Mouse (Mus musculus) layer of hippocampus, adult 2 months (tissue): ENCODE measurements around the gene Bgn. TPM values are rescaled to one million over a fixed set of nuclear protein-coding genes. Genes with fewer than 3 reads are reported as not detected.

ENCODE experiments used
- DNase-seq, 2 experiments: peaks; one replicate each; pipeline ENCODE4 v3.0.0; 2022; ENCODE audit warnings: low spot score in 2 of 2
- H3K27ac ChIP-seq: fragments of 200-600 bp; 2 replicates; pipeline ENCODE4 v1.8.1; 2022
- H3K4me3 ChIP-seq: fragments of 200-600 bp; 2 replicates; pipeline ENCODE4 v1.8.1; 2022; ENCODE audit warnings: mild to moderate bottlenecking
- CTCF ChIP-seq: fragments of 200-600 bp; conservative IDR thresholded peaks from 2 replicates; pipeline ENCODE4 v1.8.1; 2022; ENCODE audit warnings: antibody characterized with exemption, mild to moderate bottlenecking, moderate library complexity
- total RNA-seq, 2 experiments: library from RNA; stranded (reverse); gene quantifications; 2 replicates each; pipeline ENCODE4 v1.2.3; 2021

Gene Bgn
- total RNA-seq, 2 experiments from 2014 or later = 15.9 to 19.3 TPM

DNA sequence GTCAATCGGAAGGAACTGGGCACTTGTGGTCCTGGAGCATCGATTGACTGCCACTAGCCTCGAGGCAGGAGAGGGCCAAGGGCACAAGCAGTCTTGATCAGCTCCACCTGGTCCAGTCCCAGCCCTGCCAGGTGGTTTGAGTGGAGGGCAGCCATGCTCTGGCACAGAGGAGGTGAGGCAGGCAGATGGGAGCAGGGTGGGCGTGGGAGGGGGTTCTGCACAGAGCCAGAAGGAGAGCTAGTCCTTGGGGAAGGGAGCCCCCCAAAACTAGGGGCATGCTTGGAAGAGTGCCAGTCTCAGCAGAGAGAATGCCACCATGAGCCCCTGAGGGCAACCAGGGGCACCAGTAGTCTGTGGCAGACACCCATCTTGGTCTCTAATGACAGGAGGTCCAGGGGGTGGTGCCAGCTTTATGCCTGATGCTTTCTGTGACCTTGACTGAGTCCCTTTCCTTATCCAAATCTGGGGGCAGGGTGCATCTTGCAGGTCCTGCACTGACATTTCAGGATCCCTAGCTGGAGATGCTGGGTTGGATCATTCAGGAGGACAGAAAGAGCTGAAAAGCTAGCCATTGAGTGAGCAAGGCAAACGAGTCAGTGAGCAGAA is 21.8 kb downstream of the Bgn start:
- peak overlapping the region; percentile 60; the same call in 1 of the 2 replicates for H3K4me3 ChIP-seq
- DNase-seq = no peak
- peak overlapping the region; percentile 97 for H3K27ac ChIP-seq
- no peak for TF ChIP-seq CTCF

DNA sequence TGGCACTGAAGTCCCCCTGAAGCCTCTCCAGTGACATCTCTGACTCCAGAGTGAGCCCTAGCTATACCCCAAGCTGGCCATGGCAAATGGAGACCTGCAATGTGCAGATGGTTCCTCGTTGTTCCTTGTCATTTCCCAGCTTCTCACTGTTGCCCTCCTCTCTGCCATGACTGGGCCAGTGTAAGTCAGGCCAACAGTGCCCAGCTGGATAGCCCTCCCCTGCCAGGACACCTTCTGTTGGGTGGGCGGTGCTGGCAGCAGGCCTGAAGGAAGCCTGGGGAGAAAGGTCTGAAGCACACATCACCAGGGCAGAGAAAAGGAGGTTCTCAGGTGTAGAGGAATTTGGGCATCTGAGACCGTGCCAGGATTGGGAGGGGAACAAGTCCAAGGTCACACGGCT is 23.2 kb downstream of the Bgn start:
- Histone ChIP-seq H3K4me3 (no peak overlapping the region), H3K27ac (no peak overlapping the region)
- no peak for TF ChIP-seq CTCF
- DNase-seq = no peak

DNA sequence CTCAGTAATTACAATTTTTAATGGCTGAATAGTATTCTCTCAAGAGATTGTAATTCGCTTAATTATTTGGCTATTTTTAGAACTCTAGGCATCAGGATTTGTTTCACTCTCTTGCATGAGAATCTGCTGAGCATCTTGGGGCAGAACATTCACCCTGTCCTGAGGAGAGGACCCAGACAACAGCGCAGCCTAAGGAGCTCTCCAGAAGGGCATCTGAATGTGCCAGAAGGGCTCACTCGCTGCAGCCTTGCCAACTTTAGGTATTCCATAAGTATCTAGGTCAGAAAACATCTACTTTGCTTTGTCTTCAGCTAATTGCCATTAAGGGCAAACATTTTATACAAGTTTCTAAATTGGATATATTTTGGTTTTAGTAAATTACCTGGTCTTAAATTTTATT is 25.8 kb downstream of the Bgn start:
- H3K4me3 ChIP-seq = no peak overlapping the region
- H3K27ac ChIP-seq = no peak overlapping the region
- no peak for DNase-seq
- TF ChIP-seq CTCF = no peak

- no peak for TF ChIP-seq CTCF
- peak overlapping the region; percentile 85 for H3K27ac ChIP-seq
- DNase-seq = peak; percentile 59 to 74
- H3K4me3 ChIP-seq = no peak overlapping the region
These were observed 29.5 kb downstream of the Bgn start for GRCm38 (mm10) chrX:73512904-73513303.

DNA sequence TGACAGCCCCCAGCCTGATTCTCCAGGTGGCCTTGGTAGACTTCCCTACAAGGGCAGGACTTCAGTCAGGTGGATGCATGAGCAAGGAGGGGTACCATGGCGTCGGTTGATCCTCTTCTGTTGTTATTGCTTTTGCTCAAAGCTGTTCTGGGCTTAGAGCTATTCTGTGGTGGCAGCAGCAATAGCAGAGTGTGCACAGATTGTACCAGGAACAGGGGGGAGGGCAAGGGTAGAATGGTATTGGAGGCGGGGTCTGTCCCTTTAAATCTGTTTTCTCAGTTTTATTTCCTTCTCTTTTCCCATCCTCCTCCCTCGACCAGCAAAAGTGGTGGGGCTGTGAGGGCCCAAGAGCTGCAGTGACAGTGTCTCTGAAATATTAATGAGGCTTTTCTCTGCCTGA is 33.2 kb downstream of the Bgn start:
- no peak for TF ChIP-seq CTCF
- Histone ChIP-seq H3K27ac (peak overlapping the region; percentile 85), H3K4me3 (no peak overlapping the region)
- DNase-seq = peak; percentile 39 to 58

- no peak for DNase-seq
- Histone ChIP-seq H3K4me3 (no peak overlapping the region), H3K27ac (peak overlapping the region; percentile 85)
- no peak for TF ChIP-seq CTCF
These were observed 33.7 kb downstream of the Bgn start for GRCm38 (mm10) chrX:73517060-73517600.

DNA sequence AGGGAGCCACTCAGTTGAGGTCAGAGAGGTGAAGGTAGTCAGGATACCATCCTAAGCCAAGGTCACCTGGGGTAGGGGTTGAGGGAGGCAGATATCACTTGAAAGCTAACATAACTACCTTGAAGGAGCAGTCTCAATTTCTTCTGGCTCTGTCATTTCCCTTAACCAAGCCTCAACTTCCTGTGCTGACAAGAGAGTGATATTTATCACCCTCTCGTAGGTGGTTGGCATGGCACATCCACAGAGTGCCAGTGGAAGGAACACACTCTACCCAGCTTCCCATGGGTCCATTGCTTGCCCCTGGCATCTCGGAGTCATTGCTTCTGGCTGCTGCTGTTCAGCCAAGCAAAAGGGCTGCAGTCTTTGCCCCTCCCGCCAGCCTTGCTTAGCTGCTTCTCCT is 37.3 kb downstream of the Bgn start:
- no peak for TF ChIP-seq CTCF
- no peak overlapping the region for H3K4me3 ChIP-seq
- no peak overlapping the region for H3K27ac ChIP-seq

DNA sequence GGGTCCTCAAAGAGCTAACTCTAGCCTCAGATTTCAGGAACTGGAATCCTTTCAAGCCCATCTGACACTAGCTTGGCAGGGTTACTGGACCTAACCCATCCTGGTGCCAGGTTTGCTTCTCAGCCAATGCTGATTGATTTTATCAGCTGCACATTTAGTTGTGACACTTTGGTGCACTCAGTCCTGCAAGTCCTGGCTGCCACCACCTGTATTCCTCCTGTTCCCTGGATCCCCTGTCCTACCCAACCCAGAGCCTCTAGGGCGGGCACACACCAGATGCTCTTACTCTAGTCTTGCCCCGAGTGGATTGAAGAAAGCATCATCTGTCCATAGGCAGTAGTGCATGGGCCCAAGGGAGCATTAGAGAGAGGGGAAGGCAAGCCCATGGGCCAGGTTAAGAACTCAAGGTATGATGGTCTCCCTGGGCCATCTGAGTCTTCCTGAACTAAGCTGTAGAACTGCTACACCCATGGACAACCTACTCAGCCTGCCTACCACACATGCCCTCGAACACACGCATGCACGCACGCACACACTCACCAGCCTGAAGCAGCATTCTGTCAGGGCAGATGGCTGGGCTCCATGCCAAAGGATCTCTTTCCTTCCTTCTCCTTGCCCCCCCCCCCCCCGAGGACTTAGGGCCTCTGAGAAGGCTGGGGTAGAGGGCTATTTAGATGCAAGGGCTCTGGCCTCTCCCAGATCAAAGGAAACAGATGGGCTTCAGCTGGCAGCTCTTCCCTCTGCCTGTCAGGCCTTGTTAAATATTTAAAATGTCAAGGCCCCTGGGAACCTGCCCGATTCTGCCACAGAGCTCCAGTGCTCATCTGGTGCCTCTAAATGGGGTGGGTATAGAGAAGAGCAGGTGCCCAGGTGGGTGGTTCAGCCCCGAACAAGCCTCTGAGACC is 41.2 kb downstream of the Bgn start:
- peak in 1 of 2 experiments; percentile 45 for DNase-seq

More for the DNA sequence above, 37.3 kb downstream of the Bgn start:
- DNase-seq = no peak

GRCm38 (mm10) chrX:73525223-73526140 is 42.1 kb downstream of the Bgn start:
- Histone ChIP-seq H3K27ac (peak overlapping the region; percentile 36; the same call in 1 of the 2 replicates), H3K4me3 (no peak overlapping the region)
- no peak for TF ChIP-seq CTCF
- no peak for DNase-seq

More for the DNA sequence above, 41.2 kb downstream of the Bgn start:
- H3K27ac ChIP-seq = peak overlapping the region; percentile 36
- no peak for TF ChIP-seq CTCF
- no peak overlapping the region for H3K4me3 ChIP-seq

DNA sequence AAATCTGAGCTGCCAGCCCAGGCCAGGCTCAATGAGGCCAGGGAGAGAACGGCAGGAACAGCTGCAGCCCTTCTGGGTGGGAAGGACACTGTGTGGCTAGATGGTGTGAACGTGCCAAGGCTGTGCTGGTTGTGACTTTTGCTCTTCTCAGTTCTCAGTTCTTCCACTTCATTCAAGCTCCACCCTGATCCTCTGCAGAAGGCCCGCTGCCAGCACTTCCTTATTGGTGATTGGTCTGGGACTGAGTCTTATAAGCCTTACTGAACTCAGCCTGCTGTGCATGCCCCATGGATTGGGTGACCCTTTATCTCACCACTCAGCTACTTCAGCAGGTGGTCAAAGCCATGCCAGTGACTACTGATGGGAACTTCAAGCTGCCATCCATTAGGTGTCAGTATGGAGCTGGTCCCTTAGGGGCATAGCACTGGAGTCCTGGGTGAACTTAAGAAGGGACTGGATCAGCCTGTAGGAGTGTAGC is 43.0 kb downstream of the Bgn start:
- TF ChIP-seq CTCF = peak; percentile 59
- H3K27ac ChIP-seq = no peak overlapping the region

DNA sequence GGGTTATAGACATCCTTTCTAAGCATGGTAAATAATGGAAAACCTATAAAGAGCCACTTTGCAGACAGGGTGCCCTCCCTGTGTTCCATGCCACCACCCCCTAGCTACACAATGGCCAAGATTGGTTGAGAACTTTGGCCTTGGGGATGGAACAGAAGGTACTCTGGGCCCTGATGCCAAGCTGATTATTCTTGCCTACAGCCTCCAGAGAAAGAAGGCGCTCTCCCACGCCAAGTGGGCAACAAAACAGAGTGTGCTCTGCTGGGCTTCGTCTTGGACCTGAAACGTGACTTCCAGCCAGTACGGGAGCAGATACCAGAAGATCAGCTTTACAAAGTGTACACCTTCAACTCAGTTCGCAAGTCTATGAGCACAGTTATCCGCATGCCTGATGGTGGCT is 54.5 kb downstream of the Bgn start:
- Histone ChIP-seq H3K4me3 (no peak overlapping the region), H3K27ac (no peak overlapping the region)
- no peak for TF ChIP-seq CTCF
- no peak for DNase-seq

More for the DNA sequence above, 43.0 kb downstream of the Bgn start:
- H3K4me3 ChIP-seq = no peak overlapping the region
- no peak for DNase-seq

- no peak overlapping the region for H3K4me3 ChIP-seq
- peak; percentile 68 for TF ChIP-seq CTCF
- no peak overlapping the region for H3K27ac ChIP-seq
- DNase-seq = no peak
These were observed 59.9 kb downstream of the Bgn start for GRCm38 (mm10) chrX:73543340-73543739.

Other genes with a start within 250 kb of the Bgn start
- not detected for gene Xlr4c, start 240.5 kb upstream of the Bgn start, total RNA-seq
- not detected for gene Xlr3c, start 218.2 kb upstream of the Bgn start, total RNA-seq
- gene Xlr5a, start 190.6 kb upstream of the Bgn start, total RNA-seq = not detected
- not detected for gene Xlr5c, start 190.6 kb upstream of the Bgn start, total RNA-seq
- gene Gm45015, start 146.8 kb upstream of the Bgn start, total RNA-seq = not detected
- 10 to 100 TPM; 11.0 to 11.9 TPM for gene Zfp275, start 141.0 kb upstream of the Bgn start, total RNA-seq
- gene Gm18336, start 84.9 kb upstream of the Bgn start, total RNA-seq = not detected
- 1 to 10 TPM; 2.8 TPM for gene Zfp92, start 72.5 kb upstream of the Bgn start, total RNA-seq
- not detected for gene Trex2, start 48.3 kb upstream of the Bgn start, total RNA-seq
- gene Haus7, start 24.6 kb upstream of the Bgn start, total RNA-seq = 10 to 100 TPM in 1 of 2 experiments, 1 to 10 TPM in 1; 8.1 to 11.1 TPM
- 100 to 1,000 TPM; 156 to 158 TPM for gene Atp2b3, start 19.5 kb downstream of the Bgn start, total RNA-seq
- gene Dusp9, start 155.8 kb downstream of the Bgn start, total RNA-seq = under 1 TPM; 0.20 to 0.25 TPM
- gene Pnck, start 176.5 kb downstream of the Bgn start, total RNA-seq = 100 to 1,000 TPM; 113 to 125 TPM
- gene Slc6a8, start 189.5 kb downstream of the Bgn start, total RNA-seq = 10 to 100 TPM; 95.0 to 95.5 TPM
- 10 to 100 TPM; 72.3 to 77.8 TPM for gene Bcap31, start 232.6 kb downstream of the Bgn start, total RNA-seq
- gene Abcd1, start 233.0 kb downstream of the Bgn start, total RNA-seq = 10 to 100 TPM; 11.2 to 11.8 TPM